Mouse (Mus musculus) forebrain, embryonic 10.5 days (tissue): Measurements from ENCODE around the gene Olfr1466. TPM values are rescaled to one million over a fixed set of nuclear protein-coding genes. Genes with fewer than 3 reads are reported as not detected.

Experiments
- DNase-seq: peaks from one replicate; pipeline ENCODE4 v3.0.0-alpha.2; 2017; ENCODE audit warnings: low spot score; ENCODE audit errors: extremely low spot score
- H3K27ac ChIP-seq: fragments of 300-500 bp; sonication (generic); 2 replicates; pipeline ENCODE4 v1.5.1; 2016; ENCODE audit warnings: mild to moderate bottlenecking
- H3K27me3 ChIP-seq: fragments of 300-500 bp; sonication (generic); 2 replicates; pipeline ENCODE4 v1.6.1; 2016; ENCODE audit warnings: mild to moderate bottlenecking; ENCODE audit not compliant: poor library complexity, severe bottlenecking
- H3K36me3 ChIP-seq: fragments of 300-500 bp; sonication (generic); replicated peaks from 2 replicates; pipeline ENCODE4 v1.6.1; 2016; ENCODE audit warnings: mild to moderate bottlenecking, moderate library complexity
- H3K4me1 ChIP-seq: fragments of 300-500 bp; sonication (generic); 2 replicates; pipeline ENCODE4 v1.6.1; 2016
- H3K4me3 ChIP-seq: fragments of 300-500 bp; sonication (generic); 2 replicates; pipeline ENCODE4 v1.5.1; 2016; ENCODE audit warnings: mild to moderate bottlenecking, moderate library complexity
- H3K9me3 ChIP-seq: fragments of 300-500 bp; sonication (generic); 2 replicates; pipeline ENCODE4 v1.6.1; 2016; ENCODE audit warnings: mild to moderate bottlenecking, moderate library complexity
- WGBS: fragments of 180-500 bp; shearing (Covaris S2); methylation state at CpG from one replicate; pipeline ENCODE4 v1.1.7; 2016; 5-methylcytosine and 5-hydroxymethylcytosine counted together
- polyA plus RNA-seq: library from polyadenylated mRNA; unstranded; fragments of >200 nt; fragmentation: Nextera tagmentation; extraction: Ambion mirVana; gene quantifications from 2 replicates; pipeline ENCODE4 v1.2.1, GENCODE M21; 2016

The Olfr1466 gene
- polyA plus RNA-seq: not detected in 2 replicates

DNA sequence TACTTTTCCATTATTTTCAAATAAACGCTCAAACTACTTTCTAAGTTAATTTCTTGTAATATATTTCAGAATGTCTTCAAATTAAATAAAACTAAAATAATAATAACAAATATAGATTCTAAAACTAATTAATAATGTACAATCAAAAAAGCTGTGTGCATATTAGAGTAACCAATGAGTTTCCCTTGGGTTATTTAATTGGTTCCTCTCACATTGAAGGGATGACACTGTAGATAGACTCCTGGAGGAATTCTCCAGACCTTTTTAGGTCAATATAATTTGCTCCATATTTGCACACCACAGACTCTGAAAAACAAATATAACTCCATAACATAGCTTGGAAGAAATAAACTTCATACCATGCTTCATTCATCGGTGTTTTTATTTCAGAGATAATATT is at the start of gene Olfr1466:
TSS of gene Olfr1466 (plus strand) at position 301 of the 400 bp plus-strand sequence.
- H3K27me3 ChIP-seq: no peaks in the 10 kb centered on the region
- H3K9me3 ChIP-seq: peaks cover 36% of the 10 kb centered on the region
- no peaks in the 10 kb centered on the region for H3K4me1 ChIP-seq
- 87% methylated on average over 2 of the region's 2 CpGs for WGBS
- H3K4me3 ChIP-seq: no peak within 1 kb of the TSS
- no peak within 1 kb of the TSS for H3K27ac ChIP-seq
- H3K36me3 ChIP-seq: no peaks in the 10 kb centered on the region
- no peak for DNase-seq

DNA sequence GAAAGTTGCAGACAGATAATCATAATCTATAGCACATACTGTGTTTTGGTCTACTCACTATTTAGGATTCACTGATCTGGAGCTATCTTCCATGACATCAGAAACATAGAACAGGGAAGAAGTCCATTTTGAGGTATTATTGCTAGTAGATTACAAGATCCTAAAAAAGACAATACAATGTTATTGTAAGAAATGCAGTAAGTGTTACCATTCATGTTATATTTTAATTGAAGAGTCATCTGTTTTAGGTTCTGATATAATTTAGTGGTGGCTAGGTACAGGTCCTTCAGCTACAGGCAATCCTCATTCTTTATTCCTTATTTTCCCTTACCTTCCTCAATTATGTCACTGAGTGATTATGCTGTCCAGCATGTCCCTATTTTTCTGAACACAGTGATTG is 23.2 kb upstream of the Olfr1466 start, which contains the start of gene Olfr1465:
TSS of gene Olfr1465 (minus strand) at position 101 of the 400 bp plus-strand sequence.
- H3K4me3 ChIP-seq: no peak within 1 kb of the TSS
- H3K9me3 ChIP-seq: peaks cover 16% of the 10 kb centered on the region
- H3K27me3 ChIP-seq: no peaks in the 10 kb centered on the region
- no peak within 1 kb of the TSS for H3K27ac ChIP-seq
- no peak for DNase-seq
- H3K4me1 ChIP-seq: no peaks in the 10 kb centered on the region
- no peaks in the 10 kb centered on the region for H3K36me3 ChIP-seq

DNA sequence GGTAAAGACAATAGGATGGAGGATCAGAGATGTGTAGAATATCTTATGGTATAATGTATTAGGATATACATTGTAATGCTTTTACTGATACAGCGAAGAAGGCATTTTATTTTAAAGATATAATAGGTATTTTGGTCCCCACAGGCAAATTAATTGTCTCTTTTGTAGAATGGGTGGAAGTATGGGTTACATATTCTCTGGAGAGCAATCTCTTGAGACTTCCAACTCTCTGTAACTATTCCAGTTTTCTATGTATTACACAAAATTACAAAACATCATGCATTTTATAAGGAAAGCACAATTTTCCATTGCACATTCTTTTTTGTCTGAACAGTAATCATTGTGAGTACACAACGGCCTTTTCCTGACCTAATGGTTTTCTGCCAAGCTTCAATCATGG is 23.3 kb downstream of the Olfr1466 start, which contains the start of gene Olfr1467:
TSS of gene Olfr1467 (plus strand) at position 301 of the 400 bp plus-strand sequence.
- 75% methylated on average over 2 of the region's 2 CpGs for WGBS
- Histone ChIP-seq H3K9me3 (peaks cover 33% of the 10 kb centered on the region), H3K27ac (no peak within 1 kb of the TSS), H3K4me3 (no peak within 1 kb of the TSS), H3K4me1 (no peaks in the 10 kb centered on the region), H3K36me3 (no peaks in the 10 kb centered on the region), H3K27me3 (no peaks in the 10 kb centered on the region)
- no peak for DNase-seq

Other genes starting within 250 kb of the Olfr1466 start
- gene Olfr1457, start 241.0 kb upstream of the Olfr1466 start, polyA plus RNA-seq: not detected in 2 replicates
- gene Olfr1458, start 232.1 kb upstream of the Olfr1466 start, polyA plus RNA-seq: not detected in 2 replicates
- not detected in 2 replicates for gene Olfr1459, start 189.3 kb upstream of the Olfr1466 start, polyA plus RNA-seq
- not detected in 2 replicates for gene Olfr1461, start 175.9 kb upstream of the Olfr1466 start, polyA plus RNA-seq
- not detected in 2 replicates for gene Olfr1462, start 153.1 kb upstream of the Olfr1466 start, polyA plus RNA-seq
- gene Olfr1463, start 107.5 kb upstream of the Olfr1466 start, polyA plus RNA-seq: not detected in 2 replicates
- not detected in 2 replicates for gene Olfr1465, start 23.3 kb upstream of the Olfr1466 start, polyA plus RNA-seq
- not detected in 2 replicates for gene Olfr1467, start 23.4 kb downstream of the Olfr1466 start, polyA plus RNA-seq
- not detected in 2 replicates for gene Olfr1469, start 69.0 kb downstream of the Olfr1466 start, polyA plus RNA-seq
- gene Olfr1471, start 104.5 kb downstream of the Olfr1466 start, polyA plus RNA-seq: not detected in 2 replicates
- gene Olfr1472, start 117.2 kb downstream of the Olfr1466 start, polyA plus RNA-seq: not detected in 2 replicates
- not detected in 2 replicates for gene Olfr1474, start 130.7 kb downstream of the Olfr1466 start, polyA plus RNA-seq
- gene Olfr1475, start 141.3 kb downstream of the Olfr1466 start, polyA plus RNA-seq: not detected in 2 replicates
- not detected in 2 replicates for gene Olfr1477, start 161.7 kb downstream of the Olfr1466 start, polyA plus RNA-seq
- not detected in 2 replicates for gene Olfr1480, start 189.1 kb downstream of the Olfr1466 start, polyA plus RNA-seq
- gene Olfr1484, start 244.6 kb downstream of the Olfr1466 start, polyA plus RNA-seq: not detected in 2 replicates